Mouse (Mus musculus) ES-Bruce4 (cell line): ENCODE data around the gene Ptgr1.

Experiments used
- CTCF ChIP-seq: IDR thresholded peaks from one replicate; pipeline ENCODE4 v1.8.1; 2011; ENCODE audit warnings: low read depth, low read length
- EP300 ChIP-seq: IDR thresholded peaks from 2 replicates; pipeline ENCODE4 v1.6.1; 2011; ENCODE audit warnings: low read depth, low read length; ENCODE audit not compliant: insufficient read depth
- POLR2A ChIP-seq: IDR thresholded peaks from one replicate; pipeline ENCODE4 v1.8.1; 2011; ENCODE audit warnings: low read length; ENCODE audit not compliant: insufficient read depth

DNA sequence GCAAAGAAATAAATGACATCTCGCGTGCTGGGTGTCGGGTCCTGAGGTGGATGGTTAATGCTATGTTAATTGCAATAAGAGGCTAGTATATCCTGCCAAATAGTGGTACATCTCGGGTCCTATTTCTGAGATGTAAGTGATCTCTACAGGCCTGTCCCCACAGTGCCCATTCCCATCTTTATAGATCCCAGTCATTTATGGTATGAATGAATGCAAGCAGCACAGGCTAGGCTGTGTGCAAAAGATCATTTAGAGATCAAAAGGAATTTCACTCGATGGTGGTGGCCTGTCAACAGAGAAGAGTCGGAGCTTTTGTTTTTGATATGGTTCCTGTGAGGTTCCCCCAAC lies 42.7 kb downstream of the Ptgr1 start:
- TF ChIP-seq CTCF, result no peak
- TF ChIP-seq EP300, result no peak
- TF ChIP-seq POLR2A, result no peak
